Mouse (Mus musculus): Measurements from ENCODE around the gene Sun2. TPM values are rescaled to one million over a fixed set of nuclear protein-coding genes. Genes with fewer than 3 reads are reported as not detected.

The Sun2 gene
- polyA plus RNA-seq, 1 experiment from 2014 or later, result 6.8 TPM

GRCm38 (mm10) chr15:79742706-79743023 is 329 bp upstream of the Sun2 start:
- H3K9me3 ChIP-seq (ENCODE audit: control insufficient read depth, low read depth, low read length), result no peaks in the 10 kb centered on the region
- peak overlapping the region; percentile 72 for H3K4me3 ChIP-seq (ENCODE audit: low read depth, low read length)
- H3K27me3 ChIP-seq (ENCODE audit: control insufficient read depth, insufficient read depth, low read length), result no peaks in the 10 kb centered on the region
- peaks cover 11% of the 10 kb centered on the region for H3K36me3 ChIP-seq (ENCODE audit: control insufficient read depth, insufficient read depth, low read length)
- H3K27ac ChIP-seq (ENCODE audit: low read length), result no peak overlapping the region
- WGBS, result 0% methylated on average over 23 of the region's 23 CpGs
- peaks cover 17% of the 10 kb centered on the region for H3K4me1 ChIP-seq (ENCODE audit: control insufficient read depth, insufficient read depth, low read length)
- peak overlapping the region; percentile 57 for H3K9ac ChIP-seq (replicated peaks; ENCODE audit: low read depth, low read length)
- no peak for ATAC-seq (ENCODE audit: insufficient number of reproducible peaks, insufficient read depth, low FRiP score, low read depth)
- H3K4me2 ChIP-seq (replicated peaks; ENCODE audit: low read depth, low read length), result peak overlapping the region; percentile 73

GRCm38 (mm10) chr15:79741173-79741858 is 1.0 kb downstream of the Sun2 start:
- Histone ChIP-seq H3K9ac (replicated peaks; ENCODE audit: low read depth, low read length) (peak overlapping the region; percentile 57), H3K4me3 (ENCODE audit: low read depth, low read length) (peak overlapping the region; percentile 72), H3K9me3 (ENCODE audit: control insufficient read depth, low read depth, low read length) (no peaks in the 10 kb centered on the region), H3K36me3 (ENCODE audit: control insufficient read depth, insufficient read depth, low read length) (peaks cover 25% of the 10 kb centered on the region), H3K4me2 (replicated peaks; ENCODE audit: low read depth, low read length) (peak overlapping the region; percentile 73), H3K27ac (ENCODE audit: low read length) (0 out of 2 replicates have a peak overlapping the region, but pooled peaks have one; percentile 6), H3K27me3 (ENCODE audit: control insufficient read depth, insufficient read depth, low read length) (no peaks in the 10 kb centered on the region), H3K4me1 (ENCODE audit: control insufficient read depth, insufficient read depth, low read length) (peaks cover 17% of the 10 kb centered on the region)
- 16% methylated on average over 14 of the region's 14 CpGs for WGBS
- no peak for ATAC-seq (ENCODE audit: insufficient number of reproducible peaks, insufficient read depth, low FRiP score, low read depth)

GRCm38 (mm10) chr15:79740739-79741138 is 1.6 kb downstream of the Sun2 start:
- H3K4me2 ChIP-seq (replicated peaks; ENCODE audit: low read depth, low read length), result peak overlapping the region; percentile 73; the same call in 1 of the 2 replicates
- no peak for ATAC-seq (ENCODE audit: insufficient number of reproducible peaks, insufficient read depth, low FRiP score, low read depth)
- H3K36me3 ChIP-seq (ENCODE audit: control insufficient read depth, insufficient read depth, low read length), result peaks cover 28% of the 10 kb centered on the region
- peaks cover 17% of the 10 kb centered on the region for H3K4me1 ChIP-seq (ENCODE audit: control insufficient read depth, insufficient read depth, low read length)
- no peaks in the 10 kb centered on the region for H3K9me3 ChIP-seq (ENCODE audit: control insufficient read depth, low read depth, low read length)
- 0 out of 2 replicates have a peak overlapping the region, but pooled peaks have one; percentile 72 for H3K4me3 ChIP-seq (ENCODE audit: low read depth, low read length)
- no peak overlapping the region for H3K9ac ChIP-seq (replicated peaks; ENCODE audit: low read depth, low read length)
- WGBS, result 62% methylated on average over 3 of the region's 3 CpGs
- H3K27me3 ChIP-seq (ENCODE audit: control insufficient read depth, insufficient read depth, low read length), result no peaks in the 10 kb centered on the region
- no peak overlapping the region for H3K27ac ChIP-seq (ENCODE audit: low read length)

GRCm38 (mm10) chr15:79734311-79734710 is 8.0 kb downstream of the Sun2 start:
- H3K27me3 ChIP-seq (ENCODE audit: control insufficient read depth, insufficient read depth, low read length), result no peaks in the 10 kb centered on the region
- H3K36me3 ChIP-seq (ENCODE audit: control insufficient read depth, insufficient read depth, low read length), result peaks cover 68% of the 10 kb centered on the region
- no peak overlapping the region for H3K9ac ChIP-seq (replicated peaks; ENCODE audit: low read depth, low read length)
- ATAC-seq (ENCODE audit: insufficient number of reproducible peaks, insufficient read depth, low FRiP score, low read depth), result no peak
- no peak overlapping the region for H3K4me2 ChIP-seq (replicated peaks; ENCODE audit: low read depth, low read length)
- no peak overlapping the region for H3K27ac ChIP-seq (ENCODE audit: low read length)
- no peaks in the 10 kb centered on the region for H3K4me1 ChIP-seq (ENCODE audit: control insufficient read depth, insufficient read depth, low read length)
- no peaks in the 10 kb centered on the region for H3K9me3 ChIP-seq (ENCODE audit: control insufficient read depth, low read depth, low read length)
- H3K4me3 ChIP-seq (ENCODE audit: low read depth, low read length), result no peak overlapping the region
- 86% methylated on average over 8 of the region's 8 CpGs for WGBS

GRCm38 (mm10) chr15:79733640-79734039 is 8.7 kb downstream of the Sun2 start:
- ATAC-seq (ENCODE audit: insufficient number of reproducible peaks, insufficient read depth, low FRiP score, low read depth), result no peak
- WGBS, result 74% methylated on average over 4 of the region's 4 CpGs
- Histone ChIP-seq H3K4me3 (ENCODE audit: low read depth, low read length) (no peak overlapping the region), H3K36me3 (ENCODE audit: control insufficient read depth, insufficient read depth, low read length) (peaks cover 71% of the 10 kb centered on the region), H3K27ac (ENCODE audit: low read length) (no peak overlapping the region), H3K27me3 (ENCODE audit: control insufficient read depth, insufficient read depth, low read length) (no peaks in the 10 kb centered on the region), H3K9ac (replicated peaks; ENCODE audit: low read depth, low read length) (no peak overlapping the region), H3K4me2 (replicated peaks; ENCODE audit: low read depth, low read length) (no peak overlapping the region), H3K9me3 (ENCODE audit: control insufficient read depth, low read depth, low read length) (no peaks in the 10 kb centered on the region), H3K4me1 (ENCODE audit: control insufficient read depth, insufficient read depth, low read length) (no peaks in the 10 kb centered on the region)

GRCm38 (mm10) chr15:79733192-79733591 is 9.1 kb downstream of the Sun2 start:
- no peaks in the 10 kb centered on the region for H3K9me3 ChIP-seq (ENCODE audit: control insufficient read depth, low read depth, low read length)
- peaks cover 71% of the 10 kb centered on the region for H3K36me3 ChIP-seq (ENCODE audit: control insufficient read depth, insufficient read depth, low read length)
- 95% methylated on average over 8 of the region's 8 CpGs for WGBS
- no peaks in the 10 kb centered on the region for H3K4me1 ChIP-seq (ENCODE audit: control insufficient read depth, insufficient read depth, low read length)
- ATAC-seq (ENCODE audit: insufficient number of reproducible peaks, insufficient read depth, low FRiP score, low read depth), result no peak
- no peak overlapping the region for H3K27ac ChIP-seq (ENCODE audit: low read length)
- H3K4me2 ChIP-seq (replicated peaks; ENCODE audit: low read depth, low read length), result no peak overlapping the region
- no peak overlapping the region for H3K9ac ChIP-seq (replicated peaks; ENCODE audit: low read depth, low read length)
- no peak overlapping the region for H3K4me3 ChIP-seq (ENCODE audit: low read depth, low read length)
- H3K27me3 ChIP-seq (ENCODE audit: control insufficient read depth, insufficient read depth, low read length), result no peaks in the 10 kb centered on the region

- no peak overlapping the region for H3K4me2 ChIP-seq (replicated peaks; ENCODE audit: low read depth, low read length)
- WGBS, result 94% methylated on average over 7 of the region's 7 CpGs
- no peak overlapping the region for H3K4me3 ChIP-seq (ENCODE audit: low read depth, low read length)
- peaks cover 72% of the 10 kb centered on the region for H3K36me3 ChIP-seq (ENCODE audit: control insufficient read depth, insufficient read depth, low read length)
- H3K27ac ChIP-seq (ENCODE audit: low read length), result no peak overlapping the region
- ATAC-seq (ENCODE audit: insufficient number of reproducible peaks, insufficient read depth, low FRiP score, low read depth), result no peak
- no peaks in the 10 kb centered on the region for H3K27me3 ChIP-seq (ENCODE audit: control insufficient read depth, insufficient read depth, low read length)
- no peak overlapping the region for H3K9ac ChIP-seq (replicated peaks; ENCODE audit: low read depth, low read length)
- H3K9me3 ChIP-seq (ENCODE audit: control insufficient read depth, low read depth, low read length), result no peaks in the 10 kb centered on the region
- no peaks in the 10 kb centered on the region for H3K4me1 ChIP-seq (ENCODE audit: control insufficient read depth, insufficient read depth, low read length)
Observed at GRCm38 (mm10) chr15:79731554-79731953, 10.8 kb downstream of the Sun2 start.

- no peak overlapping the region for H3K9ac ChIP-seq (replicated peaks; ENCODE audit: low read depth, low read length)
- WGBS, result 75% methylated on average over 10 of the region's 10 CpGs
Observed at GRCm38 (mm10) chr15:79728731-79729388, 13.5 kb downstream of the Sun2 start.

More at GRCm38 (mm10) chr15:79728731-79729388, 13.5 kb downstream of the Sun2 start:
- Histone ChIP-seq H3K36me3 (ENCODE audit: control insufficient read depth, insufficient read depth, low read length) (peaks cover 65% of the 10 kb centered on the region), H3K9me3 (ENCODE audit: control insufficient read depth, low read depth, low read length) (no peaks in the 10 kb centered on the region), H3K4me1 (ENCODE audit: control insufficient read depth, insufficient read depth, low read length) (no peaks in the 10 kb centered on the region), H3K27ac (ENCODE audit: low read length) (no peak overlapping the region), H3K27me3 (ENCODE audit: control insufficient read depth, insufficient read depth, low read length) (no peaks in the 10 kb centered on the region), H3K4me2 (replicated peaks; ENCODE audit: low read depth, low read length) (no peak overlapping the region), H3K4me3 (ENCODE audit: low read depth, low read length) (no peak overlapping the region)
- no peak for ATAC-seq (ENCODE audit: insufficient number of reproducible peaks, insufficient read depth, low FRiP score, low read depth)
